Mouse (Mus musculus) embryonic facial prominence, embryonic 12.5 days (tissue): ENCODE data around the gene Smlr1. TPM values are rescaled to one million over a fixed set of nuclear protein-coding genes. Genes with fewer than 3 reads are reported as not detected.

Experiments used
- ATAC-seq: fragments of 200-750 bp; cut with Nextera tagmentation; 2 replicates; pipeline ENCODE4 v1.8.0; 2017; ENCODE audit not compliant: insufficient number of reproducible peaks, insufficient read depth, low FRiP score, low TSS enrichment
- H3K27ac ChIP-seq: fragments of 300-500 bp; sonication (generic); 2 replicates; pipeline ENCODE4 v1.5.1; 2016; ENCODE audit warnings: mild to moderate bottlenecking
- H3K27me3 ChIP-seq: fragments of 300-500 bp; sonication (generic); 2 replicates; pipeline ENCODE4 v1.6.1; 2016; ENCODE audit warnings: mild to moderate bottlenecking, moderate library complexity
- H3K36me3 ChIP-seq: fragments of 300-500 bp; sonication (generic); 2 replicates; pipeline ENCODE4 v1.6.1; 2016; ENCODE audit warnings: mild to moderate bottlenecking
- H3K4me1 ChIP-seq: fragments of 300-500 bp; sonication (generic); 2 replicates; pipeline ENCODE4 v1.6.1; 2016
- H3K4me2 ChIP-seq: fragments of 300-500 bp; sonication (generic); replicated peaks from 2 replicates; pipeline ENCODE4 v1.6.1; 2016; ENCODE audit warnings: mild to moderate bottlenecking, moderate library complexity
- H3K4me3 ChIP-seq: fragments of 300-500 bp; sonication (generic); 2 replicates; pipeline ENCODE4 v1.5.1; 2016; ENCODE audit warnings: mild to moderate bottlenecking
- H3K9ac ChIP-seq: fragments of 300-500 bp; sonication (generic); 2 replicates; pipeline ENCODE4 v1.6.1; 2016; ENCODE audit warnings: mild to moderate bottlenecking, moderate library complexity
- H3K9me3 ChIP-seq: fragments of 300-500 bp; sonication (generic); 2 replicates; pipeline ENCODE4 v1.6.1; 2016; ENCODE audit warnings: mild to moderate bottlenecking, moderate library complexity
- WGBS: fragments of 180-500 bp; shearing (Covaris S2); methylation state at CpG from one replicate; pipeline ENCODE4 v1.1.7; 2016; 5-methylcytosine and 5-hydroxymethylcytosine counted together
- polyA plus RNA-seq: library from polyadenylated mRNA; unstranded; fragments of >200 nt; fragmentation: Nextera tagmentation; extraction: Ambion mirVana; gene quantifications from 2 replicates; pipeline ENCODE4 v1.2.1, GENCODE M21; 2016

Smlr1 gene
- not detected in 2 replicates for polyA plus RNA-seq

DNA sequence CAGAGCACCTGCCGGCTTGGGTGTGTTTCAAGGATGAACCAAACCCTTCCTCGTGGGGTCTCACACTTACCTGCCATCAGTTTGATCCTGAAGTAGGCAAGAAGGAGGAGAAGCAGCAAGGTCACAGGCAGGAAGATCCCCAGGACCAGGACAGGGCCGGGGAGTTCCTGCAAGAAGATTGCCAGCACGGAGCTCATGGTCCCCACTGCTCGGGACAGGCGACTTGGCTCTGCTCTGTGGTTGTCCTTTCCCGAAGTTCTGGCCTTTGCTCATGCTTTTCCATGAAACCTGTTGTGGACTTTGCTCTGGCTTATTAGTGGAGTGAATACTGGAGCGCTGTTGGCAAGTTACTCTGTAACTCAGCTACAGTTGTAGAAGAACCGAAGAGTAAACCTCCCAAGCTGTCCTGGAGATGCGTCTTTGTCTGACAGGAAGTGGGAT, at the start of gene Smlr1:
Gene Smlr1, minus strand, starts transcription at position 377 of the 441 bp plus-strand sequence.
- Histone ChIP-seq H3K4me2 (no peak within 1 kb of the TSS), H3K9me3 (no peaks in the 10 kb centered on the region), H3K9ac (no peak within 1 kb of the TSS), H3K36me3 (no peaks in the 10 kb centered on the region), H3K27ac (no peak within 1 kb of the TSS), H3K27me3 (no peaks in the 10 kb centered on the region), H3K4me1 (peaks cover 3% of the 10 kb centered on the region; the same call in 1 of the 2 replicates), H3K4me3 (no peak within 1 kb of the TSS)
- ATAC-seq, result no peak
- 91% methylated on average over 10 of the region's 10 CpGs for WGBS

DNA sequence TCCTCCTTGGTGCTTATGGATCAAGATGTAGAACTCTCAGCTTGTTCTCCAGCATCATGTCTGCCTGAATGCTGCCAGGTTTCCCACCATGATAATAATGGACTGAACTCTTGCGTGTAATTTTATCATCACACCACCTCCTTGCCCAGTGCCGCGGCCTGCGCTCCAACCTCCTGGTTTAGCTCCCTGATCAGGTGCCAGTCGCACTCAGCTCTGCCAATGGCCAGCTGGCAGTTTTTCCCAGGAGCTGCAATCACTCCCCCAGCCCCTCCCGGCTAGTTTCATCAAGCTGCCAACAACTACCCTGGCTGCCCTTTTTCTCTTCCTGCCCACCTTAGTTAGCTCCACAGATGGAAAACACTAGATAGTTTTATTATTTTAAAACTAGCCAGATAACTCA, 48.8 kb upstream of the Smlr1 start:
- Histone ChIP-seq H3K9me3 (no peaks in the 10 kb centered on the region), H3K36me3 (no peaks in the 10 kb centered on the region), H3K4me1 (no peaks in the 10 kb centered on the region), H3K27ac (no peak overlapping the region), H3K27me3 (no peaks in the 10 kb centered on the region), H3K9ac (no peak overlapping the region), H3K4me3 (no peak overlapping the region), H3K4me2 (no peak overlapping the region)
- ATAC-seq, result no peak
- WGBS, result 94% methylated on average over 6 of the region's 6 CpGs

DNA sequence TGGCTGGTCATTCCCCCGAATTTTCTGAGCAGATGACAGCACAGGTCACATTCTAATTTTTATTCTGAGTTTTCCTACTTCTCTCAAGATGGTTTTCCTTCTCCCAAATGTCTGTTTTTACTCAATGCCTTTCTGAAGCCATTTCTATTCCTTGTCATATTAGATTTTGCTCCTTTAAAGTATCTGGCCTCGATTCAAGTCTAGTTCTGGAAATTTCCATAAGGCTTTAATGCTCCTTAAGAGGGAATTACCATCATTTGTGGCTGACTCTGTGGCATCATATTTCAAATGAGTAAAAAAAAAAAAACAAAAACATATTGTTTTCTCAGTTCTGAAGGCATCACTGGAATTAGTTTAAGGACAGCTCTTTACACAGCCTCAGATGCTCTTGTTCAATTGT, 44.0 kb upstream of the Smlr1 start:
- no peaks in the 10 kb centered on the region for H3K36me3 ChIP-seq
- H3K27ac ChIP-seq, result no peak overlapping the region
- no peaks in the 10 kb centered on the region for H3K9me3 ChIP-seq
- no peak overlapping the region for H3K4me3 ChIP-seq
- no peak overlapping the region for H3K9ac ChIP-seq
- H3K4me2 ChIP-seq, result no peak overlapping the region
- WGBS, result 54% methylated on average over 2 of the region's 2 CpGs
- no peaks in the 10 kb centered on the region for H3K4me1 ChIP-seq
- H3K27me3 ChIP-seq, result no peaks in the 10 kb centered on the region
- no peak for ATAC-seq

DNA sequence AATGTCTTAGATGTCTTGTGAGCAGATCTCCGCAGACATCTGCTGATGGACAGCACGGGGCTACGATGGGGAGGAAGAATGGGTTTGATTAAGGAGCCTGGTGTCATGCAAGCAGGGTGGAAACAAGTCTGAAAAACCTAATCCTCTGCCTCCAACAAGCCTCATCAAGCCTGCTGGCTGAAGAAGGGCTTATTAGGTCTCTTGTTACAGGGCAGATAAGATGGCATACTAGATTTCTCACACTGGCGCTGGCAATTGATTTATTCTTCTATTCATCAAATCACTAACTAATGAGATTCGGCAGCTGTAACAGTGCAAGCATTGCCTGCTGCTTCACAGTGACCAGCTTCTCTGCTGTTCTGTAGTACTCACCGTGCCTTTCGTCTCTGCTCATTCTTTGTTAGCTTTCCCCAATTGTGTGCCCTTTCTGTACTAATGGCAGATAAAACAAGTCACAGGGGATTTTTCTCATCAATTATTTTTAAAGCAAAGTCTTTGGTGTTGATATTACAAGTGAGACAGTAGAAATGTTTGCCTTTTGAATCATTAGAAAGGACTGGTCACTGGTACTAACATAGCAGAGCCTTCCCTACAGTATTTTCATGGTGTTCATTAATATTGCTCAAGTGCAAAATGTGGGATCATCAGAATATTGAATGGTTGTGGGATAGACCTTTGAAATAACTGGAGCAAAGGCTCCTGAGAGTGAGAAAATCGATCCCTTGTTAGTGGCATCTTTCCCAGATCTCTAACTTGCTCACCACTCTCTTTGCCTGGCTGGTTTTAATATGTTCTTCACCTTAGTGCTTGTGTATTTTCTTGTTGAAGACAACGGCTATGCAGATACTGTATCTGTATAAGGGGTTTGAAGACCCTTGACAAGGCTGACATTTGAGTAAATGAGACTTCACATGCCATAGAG, 35.5 kb upstream of the Smlr1 start:
- no peak overlapping the region for H3K9ac ChIP-seq
- no peak overlapping the region for H3K4me3 ChIP-seq
- H3K36me3 ChIP-seq, result no peaks in the 10 kb centered on the region
- H3K4me2 ChIP-seq, result no peak overlapping the region
- H3K4me1 ChIP-seq, result no peaks in the 10 kb centered on the region
- H3K27me3 ChIP-seq, result no peaks in the 10 kb centered on the region
- H3K9me3 ChIP-seq, result no peaks in the 10 kb centered on the region
- no peak overlapping the region for H3K27ac ChIP-seq
- ATAC-seq, result no peak
- WGBS, result 46% methylated on average over 9 of the region's 9 CpGs

DNA sequence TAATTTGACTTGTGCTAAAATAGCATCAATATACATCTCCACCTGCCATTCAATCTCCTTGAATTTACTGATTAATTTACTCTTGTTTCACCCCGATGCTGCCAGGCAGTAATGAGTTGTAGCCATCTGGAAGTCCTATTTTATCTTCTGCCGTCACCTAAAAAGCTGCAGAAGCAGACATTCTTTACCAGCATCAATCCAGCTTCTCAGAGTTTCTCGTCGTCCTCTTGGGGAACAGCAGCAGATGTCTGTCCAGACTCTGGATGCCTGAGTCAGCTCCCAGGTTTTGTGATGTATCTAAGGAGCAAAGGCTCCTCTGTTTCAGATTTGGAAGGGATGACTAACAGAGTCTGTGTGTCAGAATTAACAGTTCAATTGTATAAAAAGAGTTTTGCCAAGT, 16.9 kb upstream of the Smlr1 start:
- no peaks in the 10 kb centered on the region for H3K27me3 ChIP-seq
- H3K9me3 ChIP-seq, result no peaks in the 10 kb centered on the region
- no peak overlapping the region for H3K9ac ChIP-seq
- no peak overlapping the region for H3K27ac ChIP-seq
- no peaks in the 10 kb centered on the region for H3K4me1 ChIP-seq
- H3K4me3 ChIP-seq, result no peak overlapping the region
- ATAC-seq, result no peak
- H3K4me2 ChIP-seq, result no peak overlapping the region
- WGBS, result 55% methylated on average over 4 of the region's 4 CpGs
- H3K36me3 ChIP-seq, result no peaks in the 10 kb centered on the region

DNA sequence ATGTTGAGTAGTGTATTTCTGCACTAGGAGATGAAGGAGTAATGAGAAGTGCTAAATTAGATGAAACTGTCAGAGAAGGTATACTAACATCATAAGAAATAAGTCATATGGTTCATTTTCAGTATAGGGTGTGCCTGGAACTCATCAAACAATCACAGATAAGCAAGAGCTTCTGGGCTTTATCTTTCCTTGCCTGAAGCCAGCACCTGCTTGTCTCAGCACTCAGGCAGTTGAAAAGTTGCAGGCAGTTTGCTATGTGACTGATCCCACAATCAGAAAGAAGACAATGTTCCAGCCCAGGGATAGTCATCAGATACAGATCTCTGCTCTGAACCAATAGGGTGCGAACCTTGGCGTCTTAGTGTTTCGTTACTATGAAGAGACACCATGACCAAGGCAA, 5.0 kb upstream of the Smlr1 start:
- ATAC-seq, result no peak
- no peak overlapping the region for H3K4me2 ChIP-seq
- WGBS, result 95% methylated on average over 3 of the region's 3 CpGs

DNA sequence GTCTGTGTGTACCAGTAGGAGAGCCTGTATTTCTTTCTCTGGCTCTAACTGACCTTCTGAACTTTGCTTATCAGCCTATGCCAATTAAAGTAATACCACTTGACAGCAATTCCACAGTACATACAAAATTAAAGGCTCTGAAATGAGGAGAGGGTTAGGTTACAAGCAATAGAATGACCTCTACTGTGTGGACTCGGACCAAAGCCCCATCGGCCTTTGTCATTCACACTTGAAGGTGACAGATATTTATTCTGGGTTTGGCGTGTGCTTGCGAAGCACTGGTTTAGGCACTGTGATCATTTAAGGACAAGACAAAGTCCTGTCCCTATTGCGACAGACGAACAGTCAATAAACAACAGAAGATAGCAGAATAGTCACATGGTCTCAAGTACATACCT, 3.7 kb upstream of the Smlr1 start:
- 59% methylated on average over 6 of the region's 6 CpGs for WGBS
- Histone ChIP-seq H3K27ac (no peak overlapping the region), H3K9ac (no peak overlapping the region), H3K36me3 (no peaks in the 10 kb centered on the region), H3K9me3 (no peaks in the 10 kb centered on the region), H3K27me3 (no peaks in the 10 kb centered on the region), H3K4me2 (no peak overlapping the region), H3K4me3 (no peak overlapping the region), H3K4me1 (no peaks in the 10 kb centered on the region)
- ATAC-seq, result no peak

More for the DNA sequence above, 5.0 kb upstream of the Smlr1 start:
- Histone ChIP-seq H3K36me3 (no peaks in the 10 kb centered on the region), H3K27ac (no peak overlapping the region), H3K4me1 (no peaks in the 10 kb centered on the region), H3K9ac (no peak overlapping the region), H3K9me3 (no peaks in the 10 kb centered on the region), H3K27me3 (no peaks in the 10 kb centered on the region), H3K4me3 (no peak overlapping the region)

DNA sequence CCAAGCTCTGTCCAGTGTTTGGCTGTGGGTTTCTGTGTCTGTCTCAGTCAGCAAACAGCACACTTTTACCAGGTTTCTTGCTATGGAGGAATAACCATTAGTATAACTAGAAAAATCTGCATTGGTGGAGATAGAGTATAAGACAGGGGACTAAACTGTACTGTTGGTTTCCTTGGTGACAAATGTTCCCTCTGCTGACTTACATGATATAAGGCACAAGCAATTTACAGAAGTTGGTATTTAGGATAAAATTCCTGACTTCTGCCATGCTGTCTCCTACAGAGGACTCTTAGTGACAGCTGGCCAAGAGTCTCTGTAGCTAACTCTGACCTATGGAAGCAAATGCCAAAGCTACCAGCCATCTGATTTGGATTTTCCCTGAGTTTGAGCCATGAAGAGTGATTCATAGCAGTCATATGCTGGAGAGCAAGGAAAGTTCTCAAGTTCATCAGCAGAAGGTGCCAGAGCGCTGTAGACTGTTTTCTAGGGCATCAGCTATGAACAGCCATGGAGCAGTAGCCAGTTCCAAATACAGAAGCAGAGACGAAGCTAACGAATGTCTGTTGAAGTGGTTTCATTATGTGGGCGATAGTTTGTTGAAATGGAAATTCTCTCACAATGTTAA, 3.2 kb upstream of the Smlr1 start:
- no peak for ATAC-seq
- no peaks in the 10 kb centered on the region for H3K9me3 ChIP-seq
- H3K27ac ChIP-seq, result no peak overlapping the region
- H3K4me1 ChIP-seq, result no peaks in the 10 kb centered on the region
- 75% methylated on average over 4 of the region's 4 CpGs for WGBS
- no peak overlapping the region for H3K4me2 ChIP-seq
- H3K36me3 ChIP-seq, result no peaks in the 10 kb centered on the region
- no peak overlapping the region for H3K9ac ChIP-seq
- no peak overlapping the region for H3K4me3 ChIP-seq
- no peaks in the 10 kb centered on the region for H3K27me3 ChIP-seq

DNA sequence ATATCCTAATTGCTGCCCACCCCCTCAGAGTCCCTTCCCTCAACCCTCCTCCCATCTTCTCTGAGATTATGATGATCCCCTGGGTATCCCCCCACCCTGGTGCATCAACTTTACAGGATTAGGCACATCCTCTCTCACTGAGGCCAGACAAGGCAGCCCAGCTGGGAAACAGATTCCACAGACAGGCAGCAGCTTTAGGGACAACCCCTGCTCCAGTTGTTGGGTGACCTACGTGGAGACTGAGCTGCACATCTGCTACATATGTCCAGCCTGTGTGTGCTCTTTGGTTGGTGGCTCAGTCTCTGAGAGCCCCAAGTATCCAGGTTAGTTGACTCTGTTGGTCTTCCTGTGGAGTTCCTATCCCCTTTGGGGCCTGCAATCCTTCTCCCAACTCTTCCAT, 2.7 kb upstream of the Smlr1 start:
- ATAC-seq, result no peak
- Histone ChIP-seq H3K4me3 (no peak overlapping the region), H3K9me3 (no peaks in the 10 kb centered on the region), H3K27ac (no peak overlapping the region), H3K9ac (no peak overlapping the region), H3K27me3 (no peaks in the 10 kb centered on the region), H3K4me2 (no peak overlapping the region), H3K4me1 (no peaks in the 10 kb centered on the region), H3K36me3 (no peaks in the 10 kb centered on the region)
- WGBS, result 76% methylated on average over 1 of the region's 1 CpGs

DNA sequence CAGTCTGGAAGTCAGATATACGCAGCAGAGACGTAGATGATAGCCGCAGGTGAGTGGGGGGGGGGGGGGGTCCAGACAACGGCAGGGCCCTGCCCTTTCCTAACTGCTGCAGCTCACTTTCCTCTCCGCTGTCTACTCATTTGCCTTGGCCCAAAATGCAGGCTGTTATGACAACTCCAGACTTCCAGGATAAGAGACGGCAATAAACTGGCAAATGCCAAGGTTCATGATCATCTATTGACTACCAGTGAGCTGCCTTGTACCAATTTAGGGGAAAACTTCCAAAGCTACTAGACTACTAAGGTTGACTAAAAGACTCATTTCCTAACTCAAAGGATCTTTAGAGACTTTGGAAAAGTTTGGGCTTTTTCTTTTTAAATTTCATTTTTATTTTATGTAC, 554 bp upstream of the Smlr1 start:
- Histone ChIP-seq H3K4me2 (no peak overlapping the region), H3K9me3 (no peaks in the 10 kb centered on the region), H3K27me3 (no peaks in the 10 kb centered on the region), H3K4me3 (no peak overlapping the region), H3K27ac (no peak overlapping the region), H3K4me1 (no peaks in the 10 kb centered on the region), H3K9ac (no peak overlapping the region), H3K36me3 (no peaks in the 10 kb centered on the region)
- WGBS, result 88% methylated on average over 6 of the region's 6 CpGs
- no peak for ATAC-seq

DNA sequence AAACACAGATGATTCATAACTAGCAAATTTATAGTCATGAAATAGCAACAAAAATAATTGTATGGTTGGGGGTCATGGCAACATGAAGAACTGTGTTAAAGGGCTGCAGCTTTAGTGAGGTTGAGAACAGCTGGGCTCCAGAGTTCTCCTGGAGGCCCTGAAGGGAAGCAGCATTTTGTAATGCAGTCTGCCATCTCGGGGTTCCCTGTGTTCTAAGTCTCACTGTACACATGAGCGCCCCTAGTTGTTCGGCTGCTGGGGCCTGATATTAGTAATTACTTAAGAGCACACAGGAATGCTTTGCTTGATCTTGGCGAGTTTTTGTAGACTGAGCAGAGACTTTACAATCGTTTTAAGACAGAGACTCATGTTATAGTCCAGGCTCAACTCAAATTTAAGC, 1.6 kb downstream of the Smlr1 start:
- 81% methylated on average over 5 of the region's 5 CpGs for WGBS
- no peak for ATAC-seq

More for the DNA sequence above, 1.6 kb downstream of the Smlr1 start:
- Histone ChIP-seq H3K4me2 (no peak overlapping the region), H3K27me3 (no peaks in the 10 kb centered on the region), H3K4me1 (peaks cover 3% of the 10 kb centered on the region; the same call in 1 of the 2 replicates), H3K27ac (no peak overlapping the region), H3K9ac (no peak overlapping the region), H3K9me3 (no peaks in the 10 kb centered on the region), H3K36me3 (no peaks in the 10 kb centered on the region), H3K4me3 (no peak overlapping the region)
